Mouse (Mus musculus): ENCODE data around the gene Cfap65.

DNA sequence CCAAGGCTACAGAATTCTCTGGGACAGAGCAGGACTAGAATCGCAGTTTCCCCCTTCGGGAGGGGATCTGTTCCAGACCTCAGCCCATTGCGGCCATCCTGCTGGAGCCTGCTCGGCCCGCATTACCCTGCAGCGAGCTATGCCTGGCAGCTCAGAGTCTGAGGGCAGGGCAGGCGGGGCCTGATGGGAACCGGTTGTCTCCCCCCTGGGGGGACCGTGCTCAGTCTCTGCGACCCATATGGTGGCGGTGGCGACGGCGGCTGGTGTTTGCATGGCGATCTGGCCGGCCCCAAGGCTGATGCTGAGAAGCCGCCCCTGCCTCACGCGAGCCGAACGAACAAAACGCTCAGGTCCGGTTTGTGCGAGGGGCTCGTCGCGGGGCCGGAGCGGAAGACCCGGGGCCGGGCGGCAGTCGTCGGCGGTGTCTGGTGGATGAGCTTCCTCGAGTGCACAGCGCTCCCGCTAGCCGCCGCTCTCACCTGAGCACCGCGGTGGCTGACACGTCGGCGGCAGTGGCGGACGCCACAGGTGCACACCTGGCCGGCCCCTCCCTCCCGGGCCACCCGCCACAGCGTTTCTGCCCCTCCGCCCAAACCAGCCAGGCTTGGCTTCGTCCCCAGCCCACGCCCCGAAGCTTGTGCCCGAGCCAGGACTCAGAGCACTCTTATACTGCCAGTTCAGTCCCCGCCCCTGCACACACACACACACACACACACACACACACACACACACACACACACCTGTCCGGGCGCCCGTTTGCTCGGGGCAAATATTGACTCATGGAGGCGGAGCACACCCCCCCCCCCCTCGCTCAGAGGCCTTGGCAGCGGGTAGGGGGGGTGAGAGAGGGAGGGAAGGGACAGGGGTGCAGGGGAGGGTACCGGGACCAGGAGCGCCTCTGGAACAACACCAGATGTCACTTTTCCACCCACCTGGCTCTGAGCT is 34.8 kb downstream of the Cfap65 start:
- TF ChIP-seq CTCF (IDR thresholded peaks at IDR 0.05; ENCODE audit: low read depth) (no peak), EP300 (IDR thresholded peaks at IDR 0.05; ENCODE audit: low read depth) (no peak)

All from liver, embryonic 14.5 days (tissue).